Mouse (Mus musculus): Measurements from ENCODE around the gene Nedd9.

DNA sequence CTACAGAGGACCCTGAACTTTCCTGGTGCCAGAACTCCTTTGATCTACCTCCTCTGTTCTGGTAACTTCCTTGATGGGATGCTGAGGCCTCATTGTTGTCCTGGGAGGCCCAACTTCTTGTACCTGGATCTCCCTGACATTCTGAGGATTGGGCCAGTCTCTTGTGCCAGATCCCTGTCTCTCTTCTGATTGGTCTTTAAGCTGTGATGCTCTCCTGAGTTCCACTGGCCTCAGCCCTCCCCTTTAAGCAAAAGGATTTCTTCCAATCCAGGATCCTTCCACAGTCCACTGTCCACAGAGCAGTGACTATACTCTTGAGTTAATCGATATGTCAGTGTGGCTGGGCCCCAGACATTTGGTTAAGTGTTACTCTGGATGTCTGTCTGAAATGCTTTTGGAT, 112.3 kb downstream of the Nedd9 start:
- TF ChIP-seq CTCF (IDR thresholded peaks at IDR 0.05): no peak
- TF ChIP-seq POLR2A (IDR thresholded peaks at IDR 0.05; ENCODE audit: insufficient read depth, low read depth, low read length): no peak
